Mouse (Mus musculus): ENCODE results near the gene Il9r.

- TF ChIP-seq CTCF (conservative IDR thresholded peaks at IDR 0.05 in 1 of 2, IDR thresholded peaks at IDR 0.05 in 1 of 2; ENCODE audit: low read depth in 2 of 2, low read length in 2 of 2) (no peak), SMC3 (IDR thresholded peaks at IDR 0.05; ENCODE audit: low read depth, low read length) (no peak), POLR2A (IDR thresholded peaks at IDR 0.05; ENCODE audit: low read depth, low read length) (no peak), CHD2 (IDR thresholded peaks at IDR 0.05; ENCODE audit: low read length) (no peak), TCF12 (IDR thresholded peaks at IDR 0.05; ENCODE audit: low read depth, low read length) (no peak)
Observed at GRCm38 (mm10) chr11:32235646-32236045, 35.6 kb upstream of the Il9r start.
